Mouse (Mus musculus): ENCODE results near the gene Bricd5. TPM values are rescaled to one million over a fixed set of nuclear protein-coding genes. Genes with fewer than 3 reads are reported as not detected.
A peak's percentile ranks its signal among the peaks of the same experiment; 100 is the strongest.

Gene Bricd5
- polyA plus RNA-seq, 1 experiment from 2014 or later, result not detected

GRCm38 (mm10) chr17:24463374-24464133 lies 10.1 kb upstream of the Bricd5 start:
- no peaks in the 10 kb centered on the region for H3K9me3 ChIP-seq
- no peak for ATAC-seq (ENCODE audit: insufficient read depth, low FRiP score, low read depth)
- H3K4me1 ChIP-seq, result no peaks in the 10 kb centered on the region
- H3K27me3 ChIP-seq (replicated peaks), result no peaks in the 10 kb centered on the region
- H3K4me3 ChIP-seq (replicated peaks), result no peak overlapping the region
- WGBS, result 55% methylated on average over 6 of the region's 6 CpGs
- H3K27ac ChIP-seq, result no peak overlapping the region
- no peak overlapping the region for H3K9ac ChIP-seq
- no peaks in the 10 kb centered on the region for H3K36me3 ChIP-seq
- no peak overlapping the region for H3K4me2 ChIP-seq

GRCm38 (mm10) chr17:24468636-24469246 lies 4.9 kb upstream of the Bricd5 start:
- Histone ChIP-seq H3K4me2 (no peak overlapping the region), H3K36me3 (0 out of 2 replicates have a peak, but pooled peaks cover 3% of the 10 kb centered on the region), H3K9me3 (no peaks in the 10 kb centered on the region), H3K27me3 (replicated peaks) (no peaks in the 10 kb centered on the region), H3K9ac (no peak overlapping the region), H3K4me1 (peaks cover 28% of the 10 kb centered on the region), H3K4me3 (replicated peaks) (no peak overlapping the region), H3K27ac (no peak overlapping the region)
- ATAC-seq (ENCODE audit: insufficient read depth, low FRiP score, low read depth), result no peak
- 92% methylated on average over 5 of the region's 5 CpGs for WGBS

GRCm38 (mm10) chr17:24469336-24469909 lies 4.3 kb upstream of the Bricd5 start:
- 18% methylated on average over 7 of the region's 7 CpGs for WGBS
- Histone ChIP-seq H3K4me1 (peaks cover 33% of the 10 kb centered on the region), H3K36me3 (peaks cover 10% of the 10 kb centered on the region; the same call in 1 of the 2 replicates), H3K4me3 (replicated peaks) (peak overlapping the region; percentile 71), H3K27me3 (replicated peaks) (no peaks in the 10 kb centered on the region), H3K9ac (peak overlapping the region; percentile 37; the same call in 1 of the 2 replicates), H3K9me3 (no peaks in the 10 kb centered on the region), H3K27ac (peak overlapping the region; percentile 90), H3K4me2 (peak overlapping the region; percentile 96)
- ATAC-seq (ENCODE audit: insufficient read depth, low FRiP score, low read depth), result no peak

- Histone ChIP-seq H3K4me3 (replicated peaks) (peak within 1 kb of the TSS; percentile 71), H3K4me1 (peaks cover 33% of the 10 kb centered on the region), H3K27me3 (replicated peaks) (no peaks in the 10 kb centered on the region), H3K9me3 (no peaks in the 10 kb centered on the region), H3K36me3 (peaks cover 15% of the 10 kb centered on the region), H3K4me2 (peak within 1 kb of the TSS; percentile 96), H3K27ac (peak within 1 kb of the TSS; percentile 90), H3K9ac (peak within 1 kb of the TSS; percentile 88)
- ATAC-seq (ENCODE audit: insufficient read depth, low FRiP score, low read depth), result peak; percentile 96
- WGBS, result under 1% methylated on average over 73 of the region's 75 CpGs
Observed at GRCm38 (mm10) chr17:24469910-24470602, 3.6 kb upstream of the Bricd5 start, which contains the start of the genes E4f1 and Pgp. TSS of gene E4f1 (minus strand) at chr17:24470313. TSS of gene Pgp (plus strand) at chr17:24470392.

GRCm38 (mm10) chr17:24470701-24471527 lies 2.8 kb upstream of the Bricd5 start:
- no peaks in the 10 kb centered on the region for H3K9me3 ChIP-seq
- H3K9ac ChIP-seq, result peak overlapping the region; percentile 88
- peak overlapping the region; percentile 71 for H3K4me3 ChIP-seq (replicated peaks)
- H3K27ac ChIP-seq, result peak overlapping the region; percentile 90
- peaks cover 24% of the 10 kb centered on the region for H3K36me3 ChIP-seq
- under 1% methylated on average over 68 of the region's 68 CpGs for WGBS
- H3K4me2 ChIP-seq, result peak overlapping the region; percentile 96
- peaks cover 33% of the 10 kb centered on the region for H3K4me1 ChIP-seq
- H3K27me3 ChIP-seq (replicated peaks), result no peaks in the 10 kb centered on the region
- ATAC-seq (ENCODE audit: insufficient read depth, low FRiP score, low read depth), result peak; percentile 8; the same call in 1 of the 2 replicates

- Histone ChIP-seq H3K36me3 (peaks cover 34% of the 10 kb centered on the region), H3K4me2 (peak overlapping the region; percentile 96), H3K4me3 (replicated peaks) (0 out of 2 replicates have a peak overlapping the region, but pooled peaks have one; percentile 3), H3K27ac (peak overlapping the region; percentile 73), H3K4me1 (peaks cover 35% of the 10 kb centered on the region), H3K27me3 (replicated peaks) (no peaks in the 10 kb centered on the region), H3K9me3 (no peaks in the 10 kb centered on the region), H3K9ac (no peak overlapping the region)
- ATAC-seq (ENCODE audit: insufficient read depth, low FRiP score, low read depth), result no peak
- 79% methylated on average over 4 of the region's 4 CpGs for WGBS
Observed at GRCm38 (mm10) chr17:24472512-24472911, 1.2 kb upstream of the Bricd5 start.

GRCm38 (mm10) chr17:24474557-24474956 lies 873 bp downstream of the Bricd5 start:
- no peaks in the 10 kb centered on the region for H3K9me3 ChIP-seq
- H3K4me1 ChIP-seq, result peaks cover 44% of the 10 kb centered on the region
- no peak overlapping the region for H3K9ac ChIP-seq
- no peak for ATAC-seq (ENCODE audit: insufficient read depth, low FRiP score, low read depth)
- no peak overlapping the region for H3K4me2 ChIP-seq
- H3K27me3 ChIP-seq (replicated peaks), result no peaks in the 10 kb centered on the region
- no peak overlapping the region for H3K4me3 ChIP-seq (replicated peaks)
- peaks cover 34% of the 10 kb centered on the region for H3K36me3 ChIP-seq
- no peak overlapping the region; the same call in 1 of the 2 replicates for H3K27ac ChIP-seq
- 78% methylated on average over 5 of the region's 5 CpGs for WGBS

GRCm38 (mm10) chr17:24475586-24475985 lies 1.9 kb downstream of the Bricd5 start:
- Histone ChIP-seq H3K4me1 (peaks cover 50% of the 10 kb centered on the region), H3K27ac (no peak overlapping the region), H3K36me3 (peaks cover 34% of the 10 kb centered on the region), H3K4me2 (no peak overlapping the region), H3K9ac (no peak overlapping the region), H3K9me3 (no peaks in the 10 kb centered on the region), H3K4me3 (replicated peaks) (no peak overlapping the region), H3K27me3 (replicated peaks) (no peaks in the 10 kb centered on the region)
- ATAC-seq (ENCODE audit: insufficient read depth, low FRiP score, low read depth), result no peak
- 87% methylated on average over 6 of the region's 6 CpGs for WGBS

- ATAC-seq (ENCODE audit: insufficient read depth, low FRiP score, low read depth), result no peak
- Histone ChIP-seq H3K4me1 (peaks cover 45% of the 10 kb centered on the region), H3K36me3 (peaks cover 34% of the 10 kb centered on the region), H3K9me3 (no peaks in the 10 kb centered on the region), H3K4me3 (replicated peaks) (no peak overlapping the region), H3K27ac (no peak overlapping the region), H3K4me2 (no peak overlapping the region), H3K9ac (no peak overlapping the region), H3K27me3 (replicated peaks) (no peaks in the 10 kb centered on the region)
- 89% methylated on average over 10 of the region's 10 CpGs for WGBS
Observed at GRCm38 (mm10) chr17:24476022-24476776, 2.5 kb downstream of the Bricd5 start.

GRCm38 (mm10) chr17:24477053-24477984 lies 3.6 kb downstream of the Bricd5 start:
- H3K4me1 ChIP-seq, result peaks cover 35% of the 10 kb centered on the region
- no peaks in the 10 kb centered on the region for H3K27me3 ChIP-seq (replicated peaks)
- peak overlapping the region; percentile 81 for H3K4me2 ChIP-seq
- H3K9me3 ChIP-seq, result no peaks in the 10 kb centered on the region
- H3K9ac ChIP-seq, result 0 out of 2 replicates have a peak overlapping the region, but pooled peaks have one; percentile 37
- 93% methylated on average over 20 of the region's 20 CpGs for WGBS
- no peak for ATAC-seq (ENCODE audit: insufficient read depth, low FRiP score, low read depth)
- H3K36me3 ChIP-seq, result peaks cover 34% of the 10 kb centered on the region
- no peak overlapping the region for H3K27ac ChIP-seq
- peak overlapping the region; percentile 96 for H3K4me3 ChIP-seq (replicated peaks)
